Mouse (Mus musculus) bone marrow macrophage, adult 2 months (primary cell): Measurements from ENCODE around the gene Ccdc170.

ENCODE experiments used
- CTCF ChIP-seq: IDR thresholded peaks from 2 replicates; pipeline ENCODE4 v1.5.1; 2012; ENCODE audit warnings: low read depth, mild to moderate bottlenecking, low read length, moderate library complexity
- POLR2A ChIP-seq: IDR thresholded peaks from 2 replicates; pipeline ENCODE4 v1.6.1; 2012; ENCODE audit warnings: mild to moderate bottlenecking, low read depth, low read length, borderline replicate concordance

- no peak for TF ChIP-seq CTCF
- no peak for TF ChIP-seq POLR2A
Observed at GRCm38 (mm10) chr10:4590956-4591355, 108.7 kb downstream of the Ccdc170 start.
